Comparison of ENCODE assay signal across 24 mouse cellular contexts in the genomic region with DNA sequence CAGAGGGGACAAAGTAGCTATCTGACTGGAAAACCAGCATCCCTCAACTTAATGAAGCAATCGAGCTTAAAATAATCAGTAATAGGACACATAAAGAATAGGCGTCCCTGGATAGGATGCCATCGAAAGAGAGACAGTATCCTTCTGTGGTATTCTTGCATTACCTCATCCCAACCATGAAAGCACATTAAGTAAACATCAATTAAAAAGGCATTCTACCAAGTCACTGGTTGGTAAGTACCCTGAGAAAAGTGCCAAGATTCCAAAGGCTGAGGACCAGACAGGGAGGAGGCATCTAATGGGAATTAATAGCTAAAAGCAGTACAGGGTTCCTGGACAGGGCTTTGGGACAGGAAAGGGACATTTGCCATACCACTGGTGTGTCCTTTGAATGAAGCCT.
A peak's percentile ranks its signal among the peaks of the same experiment; 100 is the strongest.
DNase-seq lines count a peak whose midpoint lies in the region; ATAC-seq and TF ChIP-seq lines count a peak whose summit lies in the region.
"Had no signal": no experiment of that assay in that cellular context is flagged by ENCODE, and none has a peak within 500 bp of the region (broad histone marks: within the 10 kb centered on the region; RNA-seq: fewer than 3 reads in every experiment).

No protein-coding gene starts in this region.

- 64% methylated on average over 3 of the region's 3 CpGs for WGBS in hindbrain, postnatal 0 days
- WGBS in hindbrain, embryonic 16.5 days, result 71% methylated on average over 3 of the region's 3 CpGs

- no peak for TF ChIP-seq CTCF in hindbrain, postnatal 0 days (IDR thresholded peaks at IDR 0.05; ENCODE audit: low read depth)
- TF ChIP-seq CTCF in brain, embryonic 14.5 days (IDR thresholded peaks at IDR 0.05; ENCODE audit: borderline replicate concordance, extremely low read depth, insufficient read depth, insufficient read length), result no peak

- no peak overlapping the region for H3K4me3 ChIP-seq in hindbrain, postnatal 0 days (ENCODE audit: low read length)
- H3K4me3 ChIP-seq in hindbrain, embryonic 16.5 days (ENCODE audit: low read length), result no peak overlapping the region
- H3K4me3 ChIP-seq: embryonic facial prominence, embryonic 13.5 days; embryonic facial prominence, embryonic 15.5 days; erythroblast, embryonic 14.5 days; forebrain, embryonic 10.5 days; forebrain, embryonic 12.5 days had no signal

- no peaks in the 10 kb centered on the region for H3K9me3 ChIP-seq in hindbrain, postnatal 0 days (ENCODE audit: low read length)
- H3K9me3 ChIP-seq in hindbrain, embryonic 16.5 days (ENCODE audit: control insufficient read depth, low read length), result peaks cover 3% of the 10 kb centered on the region; the same call in 1 of the 2 replicates
- H3K9me3 ChIP-seq: embryonic facial prominence, embryonic 13.5 days; embryonic facial prominence, embryonic 15.5 days; forebrain, embryonic 10.5 days; forebrain, embryonic 12.5 days had no signal

- H3K4me1 ChIP-seq in hindbrain, postnatal 0 days (ENCODE audit: insufficient read depth, low read length), result no peaks in the 10 kb centered on the region
- no peaks in the 10 kb centered on the region for H3K4me1 ChIP-seq in hindbrain, embryonic 16.5 days (ENCODE audit: control insufficient read depth, insufficient read depth, low read depth, low read length)
- H3K4me1 ChIP-seq: forebrain, embryonic 10.5 days; forebrain, embryonic 12.5 days had no signal

- 0 out of 2 replicates have a peak, but pooled peaks have one; percentile 47 for ATAC-seq in hindbrain, postnatal 0 days
- no peak for ATAC-seq in hindbrain, embryonic 16.5 days
- ATAC-seq in inflammation-experienced regulatory T-cells, adult 6 months, result no peak
- ATAC-seq: activated CD4-positive, CD25-positive, alpha-beta regulatory T cell, adult 4 months; forebrain, embryonic 14.5 days; forebrain, embryonic 16.5 days had no signal

- no peaks in the 10 kb centered on the region for H3K36me3 ChIP-seq in hindbrain, postnatal 0 days (ENCODE audit: insufficient read depth, low read length)
- no peaks in the 10 kb centered on the region for H3K36me3 ChIP-seq in hindbrain, embryonic 16.5 days (ENCODE audit: control insufficient read depth, insufficient read depth, low read length)
- H3K36me3 ChIP-seq: embryonic facial prominence, embryonic 13.5 days; embryonic facial prominence, embryonic 15.5 days; forebrain, embryonic 10.5 days; forebrain, embryonic 12.5 days had no signal

- no peak overlapping the region for H3K27ac ChIP-seq in hindbrain, postnatal 0 days
- no peak overlapping the region for H3K27ac ChIP-seq in hindbrain, embryonic 16.5 days (ENCODE audit: low read depth, low read length)
- H3K27ac ChIP-seq: embryonic facial prominence, embryonic 13.5 days; embryonic facial prominence, embryonic 15.5 days; forebrain, embryonic 10.5 days; forebrain, embryonic 12.5 days had no signal

- no peak for TF ChIP-seq POLR2A in brain, embryonic 14.5 days (IDR thresholded peaks at IDR 0.05; ENCODE audit: borderline replicate concordance, extremely low read depth, insufficient read depth, insufficient read length, poor library complexity, severe bottlenecking)

- no peak for DNase-seq in hindbrain, postnatal 0 days (ENCODE audit: low spot score)
- peak; percentile 79 for DNase-seq in Muller cell, postnatal 12 days (ENCODE audit: inconsistent ontology term)
- peak; percentile 16 for DNase-seq in brain, embryonic 14.5 days (ENCODE audit: low read depth)
- DNase-seq in kidney, adult 11 months, result no peak
- DNase-seq: adrenal gland, adult 2 months; adrenal gland, postnatal 10 days; adrenal gland, postnatal 36 days; cerebellum, adult 11 months; cerebellum, adult 18-20 months; cerebellum, adult 8-10 months; cerebellum, adult 9-11 months; cerebellum, postnatal 14 days; cerebellum, postnatal 36 days; embryo, embryonic 11 days had no signal

- H3K27me3 ChIP-seq in hindbrain, postnatal 0 days (ENCODE audit: insufficient read depth, low read length), result no peaks in the 10 kb centered on the region
- H3K27me3 ChIP-seq in hindbrain, embryonic 16.5 days (replicated peaks; ENCODE audit: control insufficient read depth, insufficient read depth, low read length), result no peaks in the 10 kb centered on the region
- H3K27me3 ChIP-seq: embryonic facial prominence, embryonic 13.5 days; embryonic facial prominence, embryonic 15.5 days had no signal

- H3K9ac ChIP-seq in hindbrain, postnatal 0 days (replicated peaks; ENCODE audit: low read length), result no peak overlapping the region
- H3K9ac ChIP-seq in hindbrain, embryonic 16.5 days (ENCODE audit: low read depth, low read length), result no peak overlapping the region
- H3K9ac ChIP-seq: embryonic facial prominence, embryonic 13.5 days; embryonic facial prominence, embryonic 15.5 days; forebrain, embryonic 12.5 days had no signal

- no peak overlapping the region for H3K4me2 ChIP-seq in hindbrain, postnatal 0 days (ENCODE audit: low read depth, low read length)
- H3K4me2 ChIP-seq in hindbrain, embryonic 16.5 days (ENCODE audit: low read length), result no peak overlapping the region
- H3K4me2 ChIP-seq: embryonic facial prominence, embryonic 13.5 days; embryonic facial prominence, embryonic 15.5 days; forebrain, embryonic 12.5 days had no signal

Comparison
In these comparisons a context has a peak if more than half of its experiments do, and no peak if none do; other contexts are left out.
1. DNase-seq: peak in Muller cell, postnatal 12 days (single experiment) and brain, embryonic 14.5 days (single experiment); none in hindbrain, postnatal 0 days (single experiment) and kidney, adult 11 months (single experiment).